Mouse (Mus musculus): ENCODE results near the gene Zfp735.

Gene Zfp735

DNA sequence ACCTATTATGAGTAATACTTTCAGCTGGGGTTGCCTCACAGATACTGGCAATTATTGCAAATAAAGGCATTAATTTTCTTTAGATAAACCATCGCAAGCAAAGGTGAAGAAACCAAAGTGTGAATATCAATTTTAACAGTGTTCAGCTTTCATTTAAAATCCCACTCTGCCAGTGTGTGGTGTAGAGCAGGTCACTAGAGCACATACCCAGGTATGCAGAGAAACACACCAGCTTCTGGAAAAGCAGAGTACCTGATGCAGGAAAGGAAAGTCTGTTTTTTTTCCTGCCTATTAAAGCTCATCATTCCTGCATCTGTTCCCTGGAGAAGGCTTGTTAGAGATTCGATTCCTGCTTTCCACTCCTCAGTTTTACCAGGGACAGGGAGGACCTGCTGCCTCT lies at the start of gene Zfp735:
TSS of gene Zfp735 (plus strand) at position 301 of the 400 bp plus-strand sequence.
- in situ Hi-C loops (cut with MboI; ENCODE audit: low sequenced_read_pairs): no loop called here

DNA sequence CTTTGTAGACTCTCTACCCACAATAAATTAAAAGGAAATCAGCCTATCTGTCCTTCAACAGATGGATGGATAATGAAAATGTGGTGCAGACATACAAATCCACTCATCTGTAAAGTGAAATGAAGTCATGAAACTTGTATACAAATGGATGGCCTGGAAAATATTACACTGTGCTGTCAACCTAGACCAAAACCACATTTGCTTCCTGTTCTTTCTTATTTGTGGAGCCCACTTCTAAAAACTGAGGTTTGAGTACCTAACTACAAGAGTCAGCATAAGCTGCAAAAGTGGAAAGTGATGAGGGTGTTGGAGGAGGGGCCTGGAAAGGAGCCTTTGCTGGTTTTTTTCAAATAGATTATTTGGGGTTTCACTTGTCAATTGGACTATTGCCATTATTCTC lies 70.5 kb downstream of the Zfp735 start:
- in situ Hi-C loops (cut with MboI; ENCODE audit: low sequenced_read_pairs): no loop called here

Data from CH12F3 (cell line).